Mouse (Mus musculus): ENCODE data around the gene Prmt3. TPM values are rescaled to one million over a fixed set of nuclear protein-coding genes. Genes with fewer than 3 reads are reported as not detected.

Prmt3 gene
- total and polyA plus RNA-seq, 3 experiments = 62.5 to 73.9 (median 63.7) TPM

- TF ChIP-seq CHD2 (IDR thresholded peaks at IDR 0.05; ENCODE audit: low read length) (no peak), CTCF (IDR thresholded peaks at IDR 0.05 in 2 of 3, conservative IDR thresholded peaks at IDR 0.05 in 1 of 3; ENCODE audit: control insufficient read depth in 1 of 3, insufficient read depth in 1 of 3, low read depth in 2 of 3, low read length in 3 of 3, poor library complexity in 1 of 3, severe bottlenecking in 1 of 3) (peak; percentile 79 to 90 (median 84)), RAD21 (IDR thresholded peaks at IDR 0.05; ENCODE audit: low read depth, low read length) (peak; percentile 45), BHLHE40 (IDR thresholded peaks at IDR 0.05; ENCODE audit: borderline replicate concordance, low read depth, low read length) (no peak), POLR2AphosphoS5 (IDR thresholded peaks at IDR 0.05; ENCODE audit: borderline replicate concordance, low read depth, low read length) (no peak), ZMIZ1 (IDR thresholded peaks at IDR 0.05; ENCODE audit: low read depth, low read length) (no peak), GATA1 (IDR thresholded peaks at IDR 0.05; ENCODE audit: low read depth, low read length) (no peak), EP300 (IDR thresholded peaks at IDR 0.05; ENCODE audit: low read depth in 1 of 2, low read length in 2 of 2) (no peak), TAL1 (IDR thresholded peaks at IDR 0.05; ENCODE audit: low read length) (no peak), NELFE (IDR thresholded peaks at IDR 0.05; ENCODE audit: low read depth, low read length) (no peak), MAZ (IDR thresholded peaks at IDR 0.05; ENCODE audit: low read depth, low read length) (no peak), E2F4 (IDR thresholded peaks at IDR 0.05; ENCODE audit: borderline replicate concordance, low read depth, low read length) (no peak), POLR2AphosphoS2 (IDR thresholded peaks at IDR 0.05; ENCODE audit: low read length) (no peak), UBTF (IDR thresholded peaks at IDR 0.05; ENCODE audit: borderline replicate concordance, insufficient read depth, low read depth, low read length) (no peak), MAFK (IDR thresholded peaks at IDR 0.05; ENCODE audit: borderline replicate concordance, low read depth, low read length) (no peak), SIN3A (IDR thresholded peaks at IDR 0.05; ENCODE audit: low read length) (no peak), RCOR1 (IDR thresholded peaks at IDR 0.05; ENCODE audit: low read depth, low read length) (no peak), JUND (IDR thresholded peaks at IDR 0.05; ENCODE audit: low read depth, low read length) (no peak), ELF1 (IDR thresholded peaks at IDR 0.05; ENCODE audit: low read depth, low read length) (no peak)
Measured at GRCm38 (mm10) chr7:49754767-49755166, 23.4 kb upstream of the Prmt3 start (continued).

DNA sequence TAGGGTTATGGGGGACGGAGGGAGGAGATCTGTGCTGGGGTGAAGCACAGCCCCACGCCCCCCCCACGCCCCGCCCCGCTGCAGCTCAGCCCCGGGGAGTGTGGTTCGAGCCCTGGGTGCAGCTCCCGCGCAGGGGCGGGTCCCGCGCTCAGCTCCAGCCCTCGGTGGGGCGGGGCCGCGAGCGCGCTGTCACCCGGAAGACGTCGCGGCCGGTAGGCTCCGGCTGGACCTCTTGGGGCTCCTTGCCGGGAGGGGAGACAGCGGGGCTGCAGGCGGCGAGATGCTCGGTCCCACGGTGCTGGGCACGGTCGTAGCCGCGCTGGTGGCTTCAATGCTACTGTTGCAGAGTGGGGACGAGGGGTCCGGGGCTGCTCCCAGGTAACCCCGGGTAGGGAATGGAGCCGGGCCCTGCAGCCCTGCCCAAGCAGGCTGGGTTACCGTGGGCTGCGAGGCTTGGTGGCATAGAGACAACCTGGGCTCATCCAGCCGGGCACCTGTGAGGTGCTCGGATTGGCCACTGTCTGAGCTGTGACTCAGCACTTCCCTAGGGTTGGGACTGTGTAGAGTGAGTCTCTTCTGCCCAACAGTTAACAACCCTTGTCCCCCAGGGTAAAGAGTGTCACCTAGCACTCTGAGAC is 19.1 kb upstream of the Prmt3 start, which contains the start of gene Htatip2:
TSS of gene Htatip2 (plus strand) at position 182 of the 638 bp plus-strand sequence.
- Histone ChIP-seq H3K79me2 (ENCODE audit: control insufficient read depth, insufficient read depth, low read length, poor library complexity) (peaks cover 23% of the 10 kb centered on the region), H3K27ac (ENCODE audit: control insufficient read depth, low read depth, low read length) (peak within 1 kb of the TSS; percentile 42), H3K27me3 (ENCODE audit: control insufficient read depth in 1 of 2, insufficient read depth in 2 of 2, low read length in 2 of 2) (no peaks in the 10 kb centered on the region), H3K4me1 (ENCODE audit: control insufficient read depth in 1 of 2, insufficient read depth in 2 of 2, low read length in 2 of 2) (peaks cover 25 to 44% of the 10 kb centered on the region in 2 experiments), H3K9me3 (replicated peaks; ENCODE audit: insufficient read depth, low read length) (no peaks in the 10 kb centered on the region), H3K4me3 (ENCODE audit: control insufficient read depth in 1 of 2, insufficient read depth in 1 of 2, low read depth in 2 of 2, low read length in 2 of 2) (peak within 1 kb of the TSS; percentile 94), H3K9ac (ENCODE audit: control insufficient read depth, low read depth, low read length, poor library complexity, severe bottlenecking) (peak within 1 kb of the TSS; percentile 96), H3K36me3 (ENCODE audit: control insufficient read depth in 1 of 2, insufficient read depth in 2 of 2, low read length in 2 of 2) (peaks cover 12 to 39% of the 10 kb centered on the region in 2 experiments; a peak in 3 of 4 replicates)
- TF ChIP-seq RCOR1 (IDR thresholded peaks at IDR 0.05; ENCODE audit: low read depth, low read length) (no peak), NRF1 (IDR thresholded peaks at IDR 0.05; ENCODE audit: insufficient read depth, low read depth, low read length, poor library complexity, severe bottlenecking) (peak; percentile 57), CHD1 (IDR thresholded peaks at IDR 0.05; ENCODE audit: low read depth, low read length) (no peak), EP300 (IDR thresholded peaks at IDR 0.05; ENCODE audit: low read depth in 1 of 2, low read length in 2 of 2) (no peak), MAZ (IDR thresholded peaks at IDR 0.05; ENCODE audit: low read depth, low read length) (peak; percentile 29; the same call in 1 of the 2 replicates), BHLHE40 (IDR thresholded peaks at IDR 0.05; ENCODE audit: borderline replicate concordance, low read depth, low read length) (no peak), NELFE (IDR thresholded peaks at IDR 0.05; ENCODE audit: low read depth, low read length) (peak; percentile 68), ELF1 (IDR thresholded peaks at IDR 0.05; ENCODE audit: low read depth, low read length) (peak; percentile 85), HCFC1 (IDR thresholded peaks at IDR 0.05; ENCODE audit: low read depth, low read length) (peak; percentile 42), MYC (IDR thresholded peaks at IDR 0.05; ENCODE audit: low read depth, low read length) (no peak), TAL1 (IDR thresholded peaks at IDR 0.05; ENCODE audit: low read length) (no peak), CHD2 (IDR thresholded peaks at IDR 0.05; ENCODE audit: low read length) (no peak), GABPA (IDR thresholded peaks at IDR 0.05; ENCODE audit: low read depth, low read length) (no peak), SIN3A (IDR thresholded peaks at IDR 0.05; ENCODE audit: low read length) (no peak; the same call in 1 of the 2 replicates), JUND (IDR thresholded peaks at IDR 0.05; ENCODE audit: low read depth, low read length) (no peak), POLR2A (IDR thresholded peaks at IDR 0.05; ENCODE audit: control insufficient read depth in 1 of 2, insufficient read depth in 1 of 2, low read depth in 1 of 2, low read length in 2 of 2, poor library complexity in 1 of 2) (peak; percentile 77 to 78; a peak in 3 of 4 replicates), POLR2AphosphoS5 (IDR thresholded peaks at IDR 0.05; ENCODE audit: borderline replicate concordance, low read depth, low read length) (no peak), USF2 (IDR thresholded peaks at IDR 0.05; ENCODE audit: borderline replicate concordance in 1 of 2, insufficient read depth in 1 of 2, low read depth in 1 of 2, low read length in 2 of 2) (no peak), UBTF (IDR thresholded peaks at IDR 0.05; ENCODE audit: borderline replicate concordance, insufficient read depth, low read depth, low read length) (no peak), POLR2AphosphoS2 (IDR thresholded peaks at IDR 0.05; ENCODE audit: low read length) (peak; percentile 71; the same call in 1 of the 2 replicates), TCF12 (IDR thresholded peaks at IDR 0.05; ENCODE audit: low read depth, low read length) (0 out of 2 replicates have a peak, but pooled peaks have one; percentile 5)
- DNase-seq (ENCODE audit: low read depth, low spot score) = peak; percentile 85
